Mouse (Mus musculus): ENCODE data around the gene Fbxo24.
"Not testable (repeated sequence)": the region's sequence is repeated elsewhere in the genome, so short reads cannot be mapped to it uniquely, and the experiment has no call there.

Gene Fbxo24

GRCm38 (mm10) chr5:137642886-137643285, 14.1 kb upstream of the Fbxo24 start:
- DNase-seq (ENCODE audit: low spot score), result no peak

- no peak for DNase-seq (ENCODE audit: low spot score)
These were observed 12.3 kb upstream of the Fbxo24 start, which contains the start of gene Sap25 for GRCm38 (mm10) chr5:137641054-137641453. Gene Sap25, plus strand, starts transcription at chr5:137641334.

GRCm38 (mm10) chr5:137639472-137639871, 10.7 kb upstream of the Fbxo24 start:
- no peak for DNase-seq (ENCODE audit: low spot score)

- no peak for DNase-seq (ENCODE audit: low spot score)
These were observed 4.7 kb upstream of the Fbxo24 start for GRCm38 (mm10) chr5:137633397-137634084.

- no peak for DNase-seq (ENCODE audit: low spot score)
These were observed 2.8 kb upstream of the Fbxo24 start for GRCm38 (mm10) chr5:137631591-137631990.

GRCm38 (mm10) chr5:137631171-137631570, 2.4 kb upstream of the Fbxo24 start:
- DNase-seq (ENCODE audit: low spot score), result peak; percentile 47

- DNase-seq (ENCODE audit: low spot score), result no peak
These were observed 1.8 kb upstream of the Fbxo24 start for GRCm38 (mm10) chr5:137630602-137631001.

- no peak for DNase-seq (ENCODE audit: low spot score)
These were observed 1.2 kb upstream of the Fbxo24 start for GRCm38 (mm10) chr5:137629906-137630545.

- no peak for DNase-seq (ENCODE audit: low spot score)
These were observed 512 bp upstream of the Fbxo24 start for GRCm38 (mm10) chr5:137629306-137629721.

- DNase-seq (ENCODE audit: low spot score), result no peak
These were observed 811 bp downstream of the Fbxo24 start for GRCm38 (mm10) chr5:137627991-137628390.

GRCm38 (mm10) chr5:137623937-137624530, 4.8 kb downstream of the Fbxo24 start:
- DNase-seq (ENCODE audit: low spot score), result no peak

- DNase-seq (ENCODE audit: low spot score), result no peak
These were observed 13.5 kb downstream of the Fbxo24 start for GRCm38 (mm10) chr5:137615347-137615746.

GRCm38 (mm10) chr5:137614921-137615320, 13.9 kb downstream of the Fbxo24 start:
- not testable (repeated sequence) for DNase-seq (ENCODE audit: low spot score)

GRCm38 (mm10) chr5:137613550-137613949, 15.3 kb downstream of the Fbxo24 start, which contains the start of gene Pcolce:
Gene Pcolce, minus strand, starts transcription at chr5:137613784.
- no peak for DNase-seq (ENCODE audit: low spot score)

GRCm38 (mm10) chr5:137613076-137613475, 15.7 kb downstream of the Fbxo24 start:
- no peak for DNase-seq (ENCODE audit: low spot score)

- DNase-seq (ENCODE audit: low spot score), result no peak
These were observed 17.6 kb downstream of the Fbxo24 start for GRCm38 (mm10) chr5:137611245-137611602.

GRCm38 (mm10) chr5:137610548-137611244, 18.1 kb downstream of the Fbxo24 start:
- no peak for DNase-seq (ENCODE audit: low spot score)

GRCm38 (mm10) chr5:137610056-137610455, 18.7 kb downstream of the Fbxo24 start:
- no peak for DNase-seq (ENCODE audit: low spot score)

GRCm38 (mm10) chr5:137609292-137609691, 19.5 kb downstream of the Fbxo24 start:
- no peak for DNase-seq (ENCODE audit: low spot score)

- DNase-seq (ENCODE audit: low spot score), result no peak
These were observed 20.1 kb downstream of the Fbxo24 start for GRCm38 (mm10) chr5:137608654-137609190.

- no peak for DNase-seq (ENCODE audit: low spot score)
These were observed 20.7 kb downstream of the Fbxo24 start for GRCm38 (mm10) chr5:137607860-137608653.

GRCm38 (mm10) chr5:137601365-137601729, 27.5 kb downstream of the Fbxo24 start:
- DNase-seq (ENCODE audit: low spot score), result no peak
